Mouse (Mus musculus) kidney, postnatal 0 days (tissue): ENCODE data around the gene Atad3a. TPM values are rescaled to one million over a fixed set of nuclear protein-coding genes. Genes with fewer than 3 reads are reported as not detected.

Source experiments
- ATAC-seq: fragments of 200-750 bp; cut with Nextera tagmentation; replicated peaks from 2 replicates; pipeline ENCODE4 v1.8.0; 2017; ENCODE audit warnings: low read depth, moderate number of reproducible peaks, moderate TSS enrichment, moderate library complexity; ENCODE audit not compliant: low FRiP score
- DNase-seq: peaks from one replicate; pipeline ENCODE4 v3.0.0-alpha.2; 2016; ENCODE audit warnings: low spot score
- H3K27ac ChIP-seq: fragments of 300-500 bp; sonication (generic); 2 replicates; pipeline ENCODE4 v1.5.1; 2014; ENCODE audit warnings: mild to moderate bottlenecking
- H3K27me3 ChIP-seq: fragments of 300-500 bp; sonication (generic); 2 replicates; pipeline ENCODE4 v1.6.1; 2014; ENCODE audit warnings: low read length, mixed read lengths; ENCODE audit not compliant: insufficient read depth
- H3K36me3 ChIP-seq: fragments of 300-500 bp; sonication (generic); 2 replicates; pipeline ENCODE4 v1.6.1; 2014; ENCODE audit warnings: low read length, mixed read lengths; ENCODE audit not compliant: insufficient read depth
- H3K4me1 ChIP-seq: fragments of 300-500 bp; sonication (generic); replicated peaks from 2 replicates; pipeline ENCODE4 v1.6.1; 2014; ENCODE audit warnings: antibody characterized with exemption, low read length, mixed read lengths; ENCODE audit not compliant: insufficient read depth
- H3K4me2 ChIP-seq: fragments of 300-500 bp; sonication (generic); 2 replicates; pipeline ENCODE4 v1.6.1; 2014; ENCODE audit warnings: mild to moderate bottlenecking, low read length, moderate library complexity, mixed read lengths
- H3K4me3 ChIP-seq: fragments of 300-500 bp; sonication (generic); replicated peaks from 2 replicates; pipeline ENCODE4 v1.5.1; 2014; ENCODE audit warnings: low read depth, low read length
- H3K9ac ChIP-seq: fragments of 300-500 bp; sonication (generic); 2 replicates; pipeline ENCODE4 v1.6.1; 2014; ENCODE audit warnings: low read depth, low read length
- H3K9me3 ChIP-seq: fragments of 300-500 bp; sonication (generic); replicated peaks from 2 replicates; pipeline ENCODE4 v1.6.1; 2016; ENCODE audit warnings: low read length, inconsistent platforms, mixed read lengths
- CTCF ChIP-seq: IDR thresholded peaks from 2 replicates; pipeline ENCODE4 v1.5.1; 2016; ENCODE audit warnings: antibody characterized with exemption, low read depth, mild to moderate bottlenecking, moderate library complexity
- WGBS: fragments of 180-500 bp; shearing (Covaris S2); extraction: QIAGEN DNeasy Blood & Tissue Kit; methylation state at CpG from one replicate; pipeline ENCODE4 v1.1.7; 2014; 5-methylcytosine and 5-hydroxymethylcytosine counted together
- microRNA-seq: library from miRNA; unstranded; fragments of <30 nt; microRNA quantifications from one replicate; pipeline ENCODE4, GENCODE M21; 2016
- polyA plus RNA-seq: library from polyadenylated mRNA; unstranded; fragments of >200 nt; fragmentation: Nextera tagmentation; extraction: Ambion mirVana; gene quantifications from 2 replicates; pipeline ENCODE4 v1.2.1, GENCODE M21; 2015

Atad3a gene
- polyA plus RNA-seq, 1 experiment from 2014 or later, result 92.1 TPM

GRCm38 (mm10) chr4:155692421-155692820 is 68.5 kb downstream of the Atad3a start:
- no peak for ATAC-seq
- Histone ChIP-seq H3K27me3 (no peaks in the 10 kb centered on the region), H3K9ac (no peak overlapping the region), H3K4me2 (no peak overlapping the region), H3K4me1 (0 out of 2 replicates have a peak, but pooled peaks cover 6% of the 10 kb centered on the region), H3K9me3 (no peaks in the 10 kb centered on the region), H3K36me3 (no peaks in the 10 kb centered on the region), H3K27ac (no peak overlapping the region), H3K4me3 (no peak overlapping the region)
- DNase-seq, result no peak
- 97% methylated on average over 3 of the region's 3 CpGs for WGBS
- TF ChIP-seq CTCF, result no peak

Small RNA genes within 50 kb of the gene (microRNA-seq; reads per million reads assigned to microRNA genes)
- not detected for gene Gm27743

Other genes starting within 250 kb of the Atad3a start
- 76.8 and 83.0 TPM in 2 replicates for gene Nadk, start 198.7 kb downstream of the Atad3a start, polyA plus RNA-seq
- 6.4 and 6.6 TPM in 2 replicates for gene Slc35e2, start 159.7 kb downstream of the Atad3a start, polyA plus RNA-seq
- gene Cdk11b, start 136.2 kb downstream of the Atad3a start, polyA plus RNA-seq, result 60.0 and 65.4 TPM in 2 replicates
- gene Gm10563, start 115.7 kb downstream of the Atad3a start, polyA plus RNA-seq, result not detected in 2 replicates
- 77.2 and 80.3 TPM in 2 replicates for gene Mmp23, start 107.7 kb downstream of the Atad3a start, polyA plus RNA-seq
- 19.6 and 21.0 TPM in 2 replicates for gene Mib2, start 91.9 kb downstream of the Atad3a start, polyA plus RNA-seq
- 9.1 and 12.1 TPM in 2 replicates for gene Fndc10, start 66.8 kb downstream of the Atad3a start, polyA plus RNA-seq
- gene Ssu72, start 56.3 kb downstream of the Atad3a start, polyA plus RNA-seq, result 151 and 159 TPM in 2 replicates
- 0.47 and 0.68 TPM in 2 replicates for gene Tmem240, start 26.3 kb downstream of the Atad3a start, polyA plus RNA-seq
- 14.8 and 16.4 TPM in 2 replicates for gene Vwa1, start 13.6 kb upstream of the Atad3a start, polyA plus RNA-seq
- gene Tmem88b, start 24.8 kb upstream of the Atad3a start, polyA plus RNA-seq, result 0.16 and 0.22 TPM in 2 replicates
- gene Ankrd65, start 29.3 kb upstream of the Atad3a start, polyA plus RNA-seq, result 0.28 and 0.29 TPM in 2 replicates
- 283 and 294 TPM in 2 replicates for gene Mrpl20, start 41.8 kb upstream of the Atad3a start, polyA plus RNA-seq
- gene Ccnl2, start 51.4 kb upstream of the Atad3a start, polyA plus RNA-seq, result 103 and 109 TPM in 2 replicates
- gene Aurkaip1, start 70.2 kb upstream of the Atad3a start, polyA plus RNA-seq, result 169 and 171 TPM in 2 replicates
- 100 and 111 TPM in 2 replicates for gene Mxra8, start 78.6 kb upstream of the Atad3a start, polyA plus RNA-seq
- 9.9 and 16.6 TPM in 2 replicates for gene Dvl1, start 86.3 kb upstream of the Atad3a start, polyA plus RNA-seq
- gene Tas1r3, start 102.3 kb upstream of the Atad3a start, polyA plus RNA-seq, result 0.18 TPM in 2 replicates
- 14.8 and 17.2 TPM in 2 replicates for gene Cptp, start 108.3 kb upstream of the Atad3a start, polyA plus RNA-seq
- 40.3 and 45.7 TPM in 2 replicates for gene Ints11, start 108.5 kb upstream of the Atad3a start, polyA plus RNA-seq
- gene Pusl1, start 130.7 kb upstream of the Atad3a start, polyA plus RNA-seq, result 33.8 and 38.0 TPM in 2 replicates
- 8.2 and 8.4 TPM in 2 replicates for gene Acap3, start 130.7 kb upstream of the Atad3a start, polyA plus RNA-seq
- 99.7 and 108 TPM in 2 replicates for gene Ube2j2, start 182.7 kb upstream of the Atad3a start, polyA plus RNA-seq
- 113 and 116 TPM in 2 replicates for gene C1qtnf12, start 201.2 kb upstream of the Atad3a start, polyA plus RNA-seq
- gene B3galt6, start 231.6 kb upstream of the Atad3a start, polyA plus RNA-seq, result 14.3 and 14.5 TPM in 2 replicates
- gene Sdf4, start 231.8 kb upstream of the Atad3a start, polyA plus RNA-seq, result 178 and 183 TPM in 2 replicates